Mouse (Mus musculus) frontal cortex, postnatal 36 days (tissue): ENCODE results near the gene Enho.

Experiments used
- DNase-seq, 2 experiments: peaks; one replicate each; pipeline ENCODE4 v3.0.0; 2022; ENCODE audit warnings: low spot score in 2 of 2

Gene Enho

GRCm38 (mm10) chr4:41664533-41664932, 24.4 kb upstream of the Enho start:
- DNase-seq, result no peak

- no peak for DNase-seq
These were observed 23.5 kb upstream of the Enho start for GRCm38 (mm10) chr4:41663614-41664013.

- DNase-seq, result no peak
These were observed 22.6 kb upstream of the Enho start for GRCm38 (mm10) chr4:41662723-41663122.

- no peak for DNase-seq
These were observed 20.8 kb upstream of the Enho start for GRCm38 (mm10) chr4:41660851-41661430.

- DNase-seq, result no peak
These were observed 19.4 kb upstream of the Enho start for GRCm38 (mm10) chr4:41659556-41659955.

DNA sequence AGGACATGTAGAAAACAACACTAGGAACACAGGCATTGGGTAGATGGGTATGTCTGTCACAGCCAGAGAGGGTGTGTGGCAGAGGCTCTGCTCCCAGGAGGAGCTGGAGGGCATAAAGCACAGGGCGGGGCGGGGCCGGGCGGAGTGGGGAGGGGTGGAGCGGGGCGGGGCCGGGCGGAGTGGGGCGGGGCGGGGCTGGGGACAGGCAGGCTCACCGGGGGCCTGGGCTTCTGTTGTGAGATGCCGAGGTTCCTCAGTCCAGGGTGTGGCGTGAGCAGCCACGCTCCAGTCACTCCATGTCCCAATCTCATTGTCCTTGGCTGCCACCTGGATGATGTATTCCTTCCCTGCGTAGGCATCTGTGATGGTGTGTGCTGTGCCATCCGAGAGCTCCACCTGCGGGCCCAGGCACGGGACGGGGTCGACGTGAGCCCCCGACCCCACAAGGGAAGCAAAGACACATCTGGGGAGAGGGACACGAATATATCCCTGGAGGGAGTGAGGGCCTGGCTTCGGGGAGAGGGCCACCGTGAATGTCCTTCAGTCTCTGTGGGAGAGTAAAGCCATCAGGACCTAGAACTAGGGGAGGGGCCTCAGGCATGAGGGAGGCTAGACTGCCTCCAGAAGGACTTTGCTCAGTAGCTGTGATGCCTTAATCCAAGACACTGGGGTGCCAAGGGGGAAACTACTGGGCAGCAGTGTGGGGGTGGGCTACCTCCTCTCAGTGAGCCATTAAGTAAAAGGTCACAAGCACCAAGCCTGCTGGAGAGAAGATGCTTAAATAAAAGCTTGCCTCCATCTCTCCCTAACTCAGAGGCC, 18.7 kb upstream of the Enho start:
- DNase-seq, result no peak

GRCm38 (mm10) chr4:41655525-41655924, 15.4 kb upstream of the Enho start:
- DNase-seq, result no peak

- DNase-seq, result peak in 1 of 2 experiments; percentile 27
These were observed 14.1 kb upstream of the Enho start for GRCm38 (mm10) chr4:41654217-41654616.

DNA sequence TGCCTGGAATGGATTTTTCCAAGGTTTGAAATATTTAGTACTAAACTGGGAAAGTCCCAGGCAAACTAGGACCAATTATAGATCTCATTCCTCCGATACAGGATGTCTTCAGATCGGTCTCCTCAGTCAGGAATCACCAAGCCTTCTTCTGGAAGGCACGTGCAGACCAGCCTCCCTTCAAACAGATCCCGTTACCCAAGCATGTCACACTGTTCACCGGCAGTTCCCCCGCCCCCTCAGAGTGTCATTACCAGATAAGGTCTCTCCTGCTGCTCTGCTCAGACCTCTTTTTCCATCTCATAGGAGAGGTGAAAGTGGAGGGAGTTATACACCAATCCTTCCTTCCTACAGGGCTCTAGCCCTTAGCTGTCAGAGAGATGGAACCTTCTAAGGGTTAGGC, 13.6 kb upstream of the Enho start:
- no peak for DNase-seq

DNA sequence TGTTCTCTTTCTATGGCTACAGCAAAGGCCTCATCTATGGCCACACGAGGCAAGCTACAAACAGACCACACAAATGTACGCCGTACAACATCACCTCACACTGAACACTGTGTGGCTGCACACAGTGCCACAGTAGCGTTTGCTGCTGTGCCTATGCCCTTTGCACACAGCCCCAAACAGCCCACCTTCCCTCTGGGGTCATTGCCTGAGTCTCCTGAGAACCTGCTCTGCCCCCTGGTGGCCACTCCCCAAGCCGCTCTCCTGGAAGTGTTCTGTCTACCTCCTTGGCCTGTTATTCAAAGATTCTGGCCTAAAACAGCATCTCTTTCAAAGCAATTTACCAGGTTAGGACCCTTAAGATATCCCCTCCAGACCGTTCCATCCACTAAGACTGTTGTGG, 13.2 kb upstream of the Enho start:
- DNase-seq, result peak; percentile 70 to 72

DNA sequence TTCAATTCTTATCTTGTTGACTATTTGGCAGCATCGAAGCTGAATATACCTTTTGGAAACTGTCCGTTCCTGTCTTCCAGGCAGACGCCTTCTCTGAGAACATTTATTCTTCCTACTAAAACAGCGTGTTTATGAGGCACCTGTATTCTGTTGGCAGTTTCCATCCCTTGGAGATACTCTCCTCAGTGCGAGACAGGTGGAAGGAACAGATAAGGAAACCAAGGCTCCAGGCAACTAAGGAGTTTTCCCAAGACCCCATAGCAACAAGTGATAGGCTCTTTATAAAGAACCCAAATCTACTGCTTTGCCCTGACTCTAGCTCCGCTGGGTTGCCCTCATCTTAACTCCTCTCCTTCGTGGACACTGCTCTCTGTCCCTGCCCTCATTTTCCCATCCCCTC, 8.5 kb upstream of the Enho start:
- DNase-seq, result no peak

DNA sequence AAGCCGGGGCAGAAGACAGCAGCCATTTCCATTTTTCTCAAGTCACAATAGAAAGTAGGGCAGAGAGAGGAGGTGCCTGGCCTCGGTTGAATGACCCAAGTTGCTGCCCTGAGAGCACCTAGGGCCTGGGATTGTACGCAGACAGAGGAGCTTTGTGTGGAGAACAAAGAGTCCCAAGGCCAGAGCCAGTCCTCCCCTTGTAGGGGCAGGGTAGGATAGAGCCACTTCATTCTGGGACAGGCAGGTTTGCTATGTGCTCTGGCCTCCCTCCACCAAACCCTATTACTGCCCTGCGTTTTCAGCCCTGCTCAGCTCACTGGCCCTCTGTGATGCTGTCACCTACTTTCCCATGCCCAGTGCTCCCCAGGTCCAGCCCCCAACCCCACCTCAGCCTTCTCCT, 8.0 kb upstream of the Enho start:
- no peak for DNase-seq

GRCm38 (mm10) chr4:41645488-41645887, 5.4 kb upstream of the Enho start:
- DNase-seq, result peak in 1 of 2 experiments; percentile 33

GRCm38 (mm10) chr4:41641199-41641822, 1.2 kb upstream of the Enho start:
- no peak for DNase-seq

DNA sequence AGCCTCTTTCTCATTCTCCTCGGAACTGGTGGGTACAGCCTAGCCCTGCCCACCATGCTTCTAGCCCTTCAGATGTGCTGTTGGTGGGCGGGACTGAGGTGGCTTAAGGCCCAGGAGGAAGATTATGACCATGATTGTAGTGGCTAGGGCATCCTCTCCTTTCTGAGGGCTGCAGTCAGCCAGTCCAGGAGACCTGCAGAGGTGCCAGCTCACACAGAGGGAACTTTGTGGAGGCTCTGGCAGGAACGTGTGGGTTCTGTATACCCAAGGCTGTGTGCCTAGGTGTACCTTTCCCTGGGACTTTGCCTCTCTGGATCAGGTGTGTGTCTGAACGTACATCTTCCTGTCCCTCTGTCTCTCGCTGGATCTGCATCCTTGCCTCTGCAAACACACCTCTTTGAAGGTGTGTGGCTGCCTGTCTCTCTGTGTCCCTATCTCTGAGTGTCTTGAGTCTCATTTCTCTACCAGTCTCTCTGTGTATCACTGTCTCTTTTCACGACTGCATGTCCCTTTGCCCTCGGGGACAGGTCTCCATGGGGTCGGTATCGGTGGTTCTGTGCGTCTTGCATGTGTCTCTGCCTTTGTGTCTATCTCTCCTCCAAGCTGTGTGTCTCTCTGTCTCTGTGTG, 796 bp downstream of the Enho start:
- peak; percentile 16 to 26 for DNase-seq

DNA sequence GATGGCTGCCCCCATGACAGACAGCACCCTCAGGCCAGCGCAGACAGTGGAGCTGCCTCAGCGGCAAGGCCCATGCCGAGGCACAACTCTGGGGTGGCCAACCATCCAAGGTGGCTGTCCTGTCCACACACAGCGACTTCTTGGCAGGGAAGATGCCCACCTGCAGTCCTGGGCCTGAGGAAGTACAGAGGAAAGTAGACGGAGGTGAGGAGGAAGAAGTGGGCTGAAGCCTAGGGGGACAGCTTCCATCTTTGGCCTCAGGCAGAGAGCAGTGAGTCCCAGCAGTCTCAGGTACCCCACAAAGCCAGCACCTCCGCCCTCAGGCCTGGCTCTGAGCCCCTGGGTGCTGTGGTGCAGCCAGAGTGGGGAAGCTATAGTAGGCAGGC, 1.3 kb downstream of the Enho start:
- DNase-seq, result no peak

DNA sequence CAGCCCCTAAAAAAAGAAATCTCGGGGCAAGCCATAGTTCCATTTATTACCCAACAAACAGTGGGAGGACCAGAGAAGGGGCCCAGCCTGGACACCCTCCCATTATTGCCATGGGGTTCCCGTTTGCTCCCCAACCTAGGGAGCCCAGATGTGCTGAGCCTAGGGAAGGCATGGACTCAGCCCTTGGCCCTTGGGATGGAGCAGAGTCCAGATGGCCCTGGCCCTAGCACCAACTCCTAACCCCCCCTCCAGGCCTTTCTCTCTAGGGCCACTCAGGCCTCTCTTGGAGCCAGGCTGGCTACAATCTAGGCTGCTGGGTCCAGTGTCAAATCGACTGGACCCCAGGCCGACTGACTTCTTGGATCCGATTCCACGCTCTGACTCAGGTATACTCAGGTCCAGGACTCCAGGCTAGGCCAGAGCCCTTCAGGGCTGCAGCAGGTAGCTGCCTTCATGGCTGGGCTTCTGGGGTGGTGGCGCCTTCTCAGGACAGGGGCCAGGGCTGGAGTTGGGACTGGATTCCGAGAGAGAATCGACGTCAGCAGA, 1.9 kb downstream of the Enho start:
- no peak for DNase-seq

GRCm38 (mm10) chr4:41636882-41637635, 3.1 kb downstream of the Enho start:
- DNase-seq, result no peak

DNA sequence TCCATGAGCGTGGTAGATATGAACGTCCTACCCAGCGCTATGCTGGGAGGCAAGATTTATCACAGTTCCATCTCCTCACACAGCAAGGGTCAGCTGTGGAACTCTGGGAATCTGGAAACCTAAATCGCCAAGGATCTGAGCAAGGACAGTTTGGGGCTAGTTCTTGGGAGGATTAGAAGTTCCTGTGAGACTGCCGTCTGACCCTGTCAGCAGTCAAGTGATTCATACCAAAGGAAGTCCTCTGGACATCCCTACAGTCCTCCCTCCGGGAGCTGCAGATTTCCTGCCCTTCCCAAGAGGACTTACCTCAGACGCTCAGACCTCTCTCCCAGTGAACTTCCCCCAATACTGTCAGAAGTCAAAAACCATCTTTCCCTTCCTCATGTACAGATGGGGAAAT, 3.8 kb downstream of the Enho start:
- DNase-seq, result no peak

DNA sequence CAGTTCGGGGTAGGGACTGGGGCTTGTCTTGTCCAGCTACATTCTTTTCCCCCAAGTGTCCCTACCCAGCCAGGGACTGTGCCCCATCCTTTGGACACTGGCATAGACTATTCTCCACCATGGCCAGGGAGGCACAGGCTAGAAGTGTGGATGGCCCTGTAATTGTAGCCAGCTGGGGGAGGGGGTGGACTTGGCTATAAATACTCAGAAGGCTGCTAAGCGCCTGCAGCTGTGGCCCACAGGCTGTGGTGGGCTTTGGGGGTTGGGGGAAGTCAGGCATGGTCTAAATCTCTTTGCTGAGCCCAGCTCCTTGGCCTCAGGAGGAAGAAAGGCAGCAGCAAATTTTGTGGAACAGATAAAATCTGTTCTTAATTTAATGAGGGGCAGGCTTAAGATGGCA, 4.2 kb downstream of the Enho start:
- DNase-seq, result no peak

- no peak for DNase-seq
These were observed 4.9 kb downstream of the Enho start for GRCm38 (mm10) chr4:41635224-41635623.

DNA sequence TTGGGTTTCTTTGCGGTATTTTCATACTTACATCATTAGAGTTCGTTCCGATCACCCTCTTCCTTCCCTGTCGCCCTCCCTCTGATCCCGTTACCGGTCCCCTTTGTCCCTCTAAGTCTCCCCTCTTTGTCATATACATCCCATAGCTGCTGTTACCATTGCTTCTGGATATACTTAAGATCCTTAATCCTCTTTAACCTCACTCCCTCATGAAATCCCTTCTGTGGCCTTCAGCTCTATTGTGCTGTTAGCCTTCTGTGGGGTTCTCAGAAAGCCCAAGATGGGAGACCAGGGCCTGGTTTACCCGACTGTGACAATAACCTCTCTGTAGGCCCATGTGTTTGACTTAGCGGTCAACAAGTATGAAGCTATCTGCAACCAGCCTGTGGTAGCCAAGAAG, 5.5 kb downstream of the Enho start:
- DNase-seq, result no peak
